Mouse (Mus musculus) bone marrow, adult 2 months (tissue): ENCODE data around the gene Ccdc187.

Experiments
- CTCF ChIP-seq: fragments of 200-500 bp; IDR thresholded peaks from 2 replicates; pipeline ENCODE4 v1.5.1; 2011; ENCODE audit warnings: low read length, control low read depth; ENCODE audit not compliant: control insufficient read depth, insufficient read depth
- POLR2A ChIP-seq: fragments of 200-500 bp; IDR thresholded peaks from 2 replicates; pipeline ENCODE4 v1.6.1; 2011; ENCODE audit warnings: low read depth, mild to moderate bottlenecking, control low read depth, low read length, borderline replicate concordance; ENCODE audit not compliant: control insufficient read depth

- TF ChIP-seq CTCF (no peak), POLR2A (no peak)
Observed at GRCm38 (mm10) chr2:26330702-26331101, 36.3 kb upstream of the Ccdc187 start.
